Mouse (Mus musculus): Measurements from ENCODE around the gene Arid3c. TPM values are rescaled to one million over a fixed set of nuclear protein-coding genes. Genes with fewer than 3 reads are reported as not detected.
A peak's percentile ranks its signal among the peaks of the same experiment; 100 is the strongest.
"Not testable (repeated sequence)": the region's sequence is repeated elsewhere in the genome, so short reads cannot be mapped to it uniquely, and the experiment has no call there.

Gene Arid3c
- 0.86 and 1.1 TPM in 2 replicates for polyA plus RNA-seq (2015; fragmentation: Nextera tagmentation; extraction: Ambion mirVana)

- H3K27ac ChIP-seq (replicated peaks): no peak within 1 kb of the TSS
- H3K4me1 ChIP-seq (replicated peaks): peaks cover 22% of the 10 kb centered on the region
- WGBS: 2% methylated on average over 50 of the region's 50 CpGs
- no peaks in the 10 kb centered on the region for H3K9me3 ChIP-seq
- H3K9ac ChIP-seq: peak within 1 kb of the TSS; percentile 23; the same call in 1 of the 2 replicates
- H3K36me3 ChIP-seq: no peaks in the 10 kb centered on the region
- peak within 1 kb of the TSS; percentile 61 for H3K4me2 ChIP-seq
- peak within 1 kb of the TSS; percentile 35 for H3K4me3 ChIP-seq
- peaks cover 68% of the 10 kb centered on the region for H3K27me3 ChIP-seq
- no peak for ATAC-seq (ENCODE audit: low FRiP score, low read depth)
Observed at GRCm38 (mm10) chr4:41731052-41731765, at the start of gene Arid3c. Arid3c (minus strand) TSS chr4:41731142.

- not testable (repeated sequence) for H3K9me3 ChIP-seq; H3K27me3 ChIP-seq; ATAC-seq (ENCODE audit: low FRiP score, low read depth); H3K36me3 ChIP-seq; H3K9ac ChIP-seq; H3K27ac ChIP-seq (replicated peaks); H3K4me2 ChIP-seq; H3K4me3 ChIP-seq
- H3K4me1 ChIP-seq (replicated peaks): peaks cover 12% of the 10 kb centered on the region
- WGBS: 79% methylated on average over 1 of the region's 1 CpGs
Observed at GRCm38 (mm10) chr4:41775840-41776239, 44.9 kb upstream of the Arid3c start.

GRCm38 (mm10) chr4:41774506-41774905 lies 43.6 kb upstream of the Arid3c start:
- Histone ChIP-seq H3K4me2 (peak overlapping the region; percentile 62), H3K9ac (0 out of 2 replicates have a peak overlapping the region, but pooled peaks have one; percentile 33), H3K27ac (replicated peaks) (peak overlapping the region; percentile 76), H3K4me1 (replicated peaks) (peaks cover 12% of the 10 kb centered on the region), H3K4me3 (peak overlapping the region; percentile 51)
- not testable (repeated sequence) for ATAC-seq (ENCODE audit: low FRiP score, low read depth); H3K27me3 ChIP-seq; H3K9me3 ChIP-seq; H3K36me3 ChIP-seq
- WGBS: 60% methylated on average over 3 of the region's 3 CpGs

- peak within 1 kb of the TSS; percentile 62 for H3K4me2 ChIP-seq
- not testable (repeated sequence) for H3K36me3 ChIP-seq; H3K27me3 ChIP-seq; H3K9me3 ChIP-seq; ATAC-seq (ENCODE audit: low FRiP score, low read depth)
- H3K27ac ChIP-seq (replicated peaks): peak within 1 kb of the TSS; percentile 76
- H3K4me1 ChIP-seq (replicated peaks): peaks cover 12% of the 10 kb centered on the region
- 0% methylated on average over 12 of the region's 14 CpGs for WGBS
- peak within 1 kb of the TSS; percentile 51 for H3K4me3 ChIP-seq
- H3K9ac ChIP-seq: peak within 1 kb of the TSS; percentile 56
Observed at GRCm38 (mm10) chr4:41774002-41774401, 43.1 kb upstream of the Arid3c start, which contains the start of gene Ccl27a. Ccl27a (minus strand) TSS chr4:41774247.

- peak overlapping the region; percentile 56 for H3K9ac ChIP-seq
- H3K36me3 ChIP-seq; H3K9me3 ChIP-seq; H3K27me3 ChIP-seq; ATAC-seq (ENCODE audit: low FRiP score, low read depth): not testable (repeated sequence)
- H3K27ac ChIP-seq (replicated peaks): peak overlapping the region; percentile 70
- H3K4me1 ChIP-seq (replicated peaks): peaks cover 12% of the 10 kb centered on the region
- WGBS: under 1% methylated on average over 20 of the region's 25 CpGs
- peak overlapping the region; percentile 62 for H3K4me2 ChIP-seq
- H3K4me3 ChIP-seq: peak overlapping the region; percentile 51
Observed at GRCm38 (mm10) chr4:41773502-41773901, 42.6 kb upstream of the Arid3c start.

GRCm38 (mm10) chr4:41772946-41773345 lies 42.0 kb upstream of the Arid3c start:
- peak overlapping the region; percentile 53 for H3K4me2 ChIP-seq
- H3K27ac ChIP-seq (replicated peaks); H3K9me3 ChIP-seq; H3K27me3 ChIP-seq; H3K36me3 ChIP-seq; ATAC-seq (ENCODE audit: low FRiP score, low read depth): not testable (repeated sequence)
- peak overlapping the region; percentile 36 for H3K4me3 ChIP-seq
- WGBS: 5% methylated on average over 10 of the region's 16 CpGs
- H3K9ac ChIP-seq: 0 out of 2 replicates have a peak overlapping the region, but pooled peaks have one; percentile 31
- H3K4me1 ChIP-seq (replicated peaks): peaks cover 12% of the 10 kb centered on the region

- H3K27ac ChIP-seq (replicated peaks); ATAC-seq (ENCODE audit: low FRiP score, low read depth); H3K9ac ChIP-seq; H3K4me2 ChIP-seq; H3K36me3 ChIP-seq; H3K9me3 ChIP-seq; H3K27me3 ChIP-seq; H3K4me3 ChIP-seq: not testable (repeated sequence)
- H3K4me1 ChIP-seq (replicated peaks): peaks cover 10% of the 10 kb centered on the region
- 84% methylated on average over 10 of the region's 10 CpGs for WGBS
Observed at GRCm38 (mm10) chr4:41767301-41767700, 36.4 kb upstream of the Arid3c start.

- ATAC-seq (ENCODE audit: low FRiP score, low read depth); H3K27ac ChIP-seq (replicated peaks); H3K27me3 ChIP-seq; H3K4me2 ChIP-seq; H3K4me3 ChIP-seq; H3K9me3 ChIP-seq; H3K9ac ChIP-seq; H3K36me3 ChIP-seq: not testable (repeated sequence)
- 73% methylated on average over 5 of the region's 6 CpGs for WGBS
- peaks cover 30% of the 10 kb centered on the region for H3K4me1 ChIP-seq (replicated peaks)
Observed at GRCm38 (mm10) chr4:41763176-41763575, 32.2 kb upstream of the Arid3c start.

GRCm38 (mm10) chr4:41762688-41763114 lies 31.8 kb upstream of the Arid3c start:
- not testable (repeated sequence) for H3K9me3 ChIP-seq, H3K36me3 ChIP-seq, H3K9ac ChIP-seq, H3K27me3 ChIP-seq, H3K4me3 ChIP-seq
- Histone ChIP-seq H3K4me1 (replicated peaks) (peaks cover 30% of the 10 kb centered on the region), H3K4me2 (0 out of 2 replicates have a peak overlapping the region, but pooled peaks have one; percentile 48), H3K27ac (replicated peaks) (peak overlapping the region; percentile 48; the same call in 1 of the 2 replicates)
- WGBS: 40% methylated on average over 8 of the region's 8 CpGs
- peak; percentile 40 for ATAC-seq (ENCODE audit: low FRiP score, low read depth)

- WGBS: 51% methylated on average over 8 of the region's 8 CpGs
- peaks cover 30% of the 10 kb centered on the region for H3K4me1 ChIP-seq (replicated peaks)
- 0 out of 2 replicates have a peak, but pooled peaks cover 2% of the 10 kb centered on the region for H3K36me3 ChIP-seq
- H3K4me2 ChIP-seq: peak overlapping the region; percentile 48; the same call in 1 of the 2 replicates
- H3K4me3 ChIP-seq: no peak overlapping the region
- peak overlapping the region; percentile 48 for H3K27ac ChIP-seq (replicated peaks)
- 0 out of 2 replicates have a peak, but pooled peaks have one; percentile 28 for ATAC-seq (ENCODE audit: low FRiP score, low read depth)
- no peak overlapping the region for H3K9ac ChIP-seq
- no peaks in the 10 kb centered on the region for H3K9me3 ChIP-seq
- H3K27me3 ChIP-seq: no peaks in the 10 kb centered on the region
Observed at GRCm38 (mm10) chr4:41762099-41762687, 31.3 kb upstream of the Arid3c start.

- Histone ChIP-seq H3K9me3 (no peaks in the 10 kb centered on the region), H3K4me2 (peak overlapping the region; percentile 48), H3K27ac (replicated peaks) (peak overlapping the region; percentile 48), H3K9ac (no peak overlapping the region), H3K36me3 (0 out of 2 replicates have a peak, but pooled peaks cover 2% of the 10 kb centered on the region), H3K27me3 (no peaks in the 10 kb centered on the region), H3K4me1 (replicated peaks) (peaks cover 32% of the 10 kb centered on the region), H3K4me3 (no peak overlapping the region)
- no peak for ATAC-seq (ENCODE audit: low FRiP score, low read depth)
Observed at GRCm38 (mm10) chr4:41761680-41762079, 30.7 kb upstream of the Arid3c start.

GRCm38 (mm10) chr4:41760911-41761310 lies 30.0 kb upstream of the Arid3c start:
- no peaks in the 10 kb centered on the region for H3K9me3 ChIP-seq
- ATAC-seq (ENCODE audit: low FRiP score, low read depth): peak; percentile 10; the same call in 1 of the 2 replicates
- H3K4me1 ChIP-seq (replicated peaks): peaks cover 38% of the 10 kb centered on the region
- peak overlapping the region; percentile 14; the same call in 1 of the 2 replicates for H3K9ac ChIP-seq
- no peaks in the 10 kb centered on the region for H3K27me3 ChIP-seq
- 0 out of 2 replicates have a peak, but pooled peaks cover 2% of the 10 kb centered on the region for H3K36me3 ChIP-seq
- 86% methylated on average over 4 of the region's 4 CpGs for WGBS
- H3K4me2 ChIP-seq: peak overlapping the region; percentile 48
- peak overlapping the region; percentile 25; the same call in 1 of the 2 replicates for H3K4me3 ChIP-seq
- H3K27ac ChIP-seq (replicated peaks): peak overlapping the region; percentile 16; the same call in 1 of the 2 replicates
